Mouse (Mus musculus): ENCODE measurements around the gene Actr5. TPM values are rescaled to one million over a fixed set of nuclear protein-coding genes. Genes with fewer than 3 reads are reported as not detected.
A peak's percentile ranks its signal among the peaks of the same experiment; 100 is the strongest.

Actr5 gene
- polyA plus RNA-seq, 1 experiment from 2014 or later: 6.6 TPM

- no peaks in the 10 kb centered on the region for H3K27me3 ChIP-seq (replicated peaks; ENCODE audit: insufficient read depth, low read length)
- WGBS: 69% methylated on average over 4 of the region's 4 CpGs
These were observed 31.3 kb upstream of the Actr5 start for GRCm38 (mm10) chr2:158593371-158593770.

DNA sequence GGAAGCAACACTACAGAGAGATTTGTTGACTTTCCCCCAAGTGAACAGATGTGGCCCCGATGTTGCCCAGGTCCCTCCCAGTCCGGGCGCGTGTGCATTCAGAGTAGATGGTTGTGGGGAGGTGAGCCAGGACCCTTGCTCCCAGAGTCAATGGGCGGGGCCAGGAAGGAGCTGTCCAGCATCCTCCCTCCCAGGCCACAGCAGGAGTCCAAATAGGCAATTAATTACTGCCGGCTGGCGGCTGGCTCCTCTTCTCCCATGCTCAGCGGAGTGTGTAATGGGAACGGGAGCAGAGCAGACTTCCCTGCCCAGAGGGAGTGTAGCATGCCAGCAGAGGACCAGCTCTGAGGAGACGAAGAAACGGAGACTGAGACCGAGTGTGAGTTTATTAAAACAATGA is 29.6 kb upstream of the Actr5 start:
- Histone ChIP-seq H3K27me3 (replicated peaks; ENCODE audit: insufficient read depth, low read length) (no peaks in the 10 kb centered on the region), H3K4me1 (ENCODE audit: insufficient read depth, low read depth, low read length) (no peaks in the 10 kb centered on the region), H3K27ac (ENCODE audit: low read length) (no peak overlapping the region), H3K4me2 (replicated peaks; ENCODE audit: low read depth, low read length) (no peak overlapping the region), H3K9ac (replicated peaks; ENCODE audit: low read depth) (no peak overlapping the region), H3K9me3 (ENCODE audit: low read length) (no peaks in the 10 kb centered on the region), H3K4me3 (ENCODE audit: low read depth, low read length) (no peak overlapping the region), H3K36me3 (ENCODE audit: insufficient read depth, low read length) (no peaks in the 10 kb centered on the region)
- peak; percentile 8 for DNase-seq (ENCODE audit: low spot score)
- WGBS: 1% methylated on average over 12 of the region's 12 CpGs
- no peak for ATAC-seq
- TF ChIP-seq EP300 (IDR thresholded peaks at IDR 0.05) (no peak), CTCF (IDR thresholded peaks at IDR 0.05) (no peak)

More at GRCm38 (mm10) chr2:158593371-158593770, 31.3 kb upstream of the Actr5 start:
- no peak for DNase-seq (ENCODE audit: low spot score)
- ATAC-seq: no peak
- Histone ChIP-seq H3K9ac (replicated peaks; ENCODE audit: low read depth) (no peak overlapping the region), H3K36me3 (ENCODE audit: insufficient read depth, low read length) (no peaks in the 10 kb centered on the region), H3K27ac (ENCODE audit: low read length) (no peak overlapping the region), H3K4me3 (ENCODE audit: low read depth, low read length) (no peak overlapping the region), H3K9me3 (ENCODE audit: low read length) (no peaks in the 10 kb centered on the region), H3K4me1 (ENCODE audit: insufficient read depth, low read depth, low read length) (no peaks in the 10 kb centered on the region), H3K4me2 (replicated peaks; ENCODE audit: low read depth, low read length) (no peak overlapping the region)
- TF ChIP-seq CTCF (IDR thresholded peaks at IDR 0.05) (no peak), EP300 (IDR thresholded peaks at IDR 0.05) (no peak)

DNA sequence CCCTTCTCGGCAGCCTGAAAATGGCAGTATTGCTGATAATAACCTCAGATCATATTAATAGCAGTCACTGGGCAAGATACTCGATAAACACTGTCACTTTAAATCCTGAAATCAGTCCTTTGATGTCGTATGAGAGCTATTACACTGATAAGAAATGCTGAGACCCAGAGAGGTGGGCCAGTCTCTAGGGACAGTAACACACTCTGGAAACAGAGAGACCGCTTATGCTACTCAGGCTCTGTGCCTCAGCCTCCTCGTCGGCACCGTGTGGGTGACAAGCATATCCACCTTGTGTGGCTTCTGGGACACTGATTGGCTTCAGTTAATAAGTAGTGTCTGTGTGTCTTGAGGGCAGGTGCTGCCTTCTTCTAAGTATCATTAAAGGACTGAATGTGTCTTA is 29.1 kb upstream of the Actr5 start:
- Histone ChIP-seq H3K9me3 (ENCODE audit: low read length) (no peaks in the 10 kb centered on the region), H3K27me3 (replicated peaks; ENCODE audit: insufficient read depth, low read length) (no peaks in the 10 kb centered on the region), H3K4me3 (ENCODE audit: low read depth, low read length) (no peak overlapping the region), H3K36me3 (ENCODE audit: insufficient read depth, low read length) (no peaks in the 10 kb centered on the region), H3K27ac (ENCODE audit: low read length) (no peak overlapping the region), H3K9ac (replicated peaks; ENCODE audit: low read depth) (no peak overlapping the region), H3K4me1 (ENCODE audit: insufficient read depth, low read depth, low read length) (no peaks in the 10 kb centered on the region), H3K4me2 (replicated peaks; ENCODE audit: low read depth, low read length) (no peak overlapping the region)
- WGBS: 26% methylated on average over 7 of the region's 7 CpGs
- no peak for TF ChIP-seq EP300 (IDR thresholded peaks at IDR 0.05)
- TF ChIP-seq CTCF (IDR thresholded peaks at IDR 0.05): no peak
- no peak for DNase-seq (ENCODE audit: low spot score)
- no peak for ATAC-seq

DNA sequence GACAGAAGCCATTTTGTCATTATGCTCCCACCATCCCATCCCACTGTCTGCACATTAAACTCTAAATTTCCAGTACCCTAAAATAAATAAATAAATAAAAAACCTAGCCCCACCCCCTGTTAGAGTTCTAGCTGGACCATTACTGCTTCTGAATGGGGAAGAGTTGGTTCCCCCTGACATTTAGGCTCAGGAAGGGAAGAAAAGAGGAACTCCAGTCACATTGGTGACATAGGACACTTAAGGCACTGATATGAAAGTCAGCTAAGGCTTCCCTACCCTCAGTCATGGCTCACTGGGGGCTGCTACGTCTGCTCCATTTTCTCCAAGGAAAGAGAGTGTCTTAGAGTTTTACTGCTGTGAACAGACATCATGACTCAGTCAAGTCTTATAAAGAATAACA is 27.9 kb upstream of the Actr5 start:
- no peak overlapping the region for H3K9ac ChIP-seq (replicated peaks; ENCODE audit: low read depth)
- H3K4me1 ChIP-seq (ENCODE audit: insufficient read depth, low read depth, low read length): no peaks in the 10 kb centered on the region
- TF ChIP-seq CTCF (IDR thresholded peaks at IDR 0.05) (no peak), EP300 (IDR thresholded peaks at IDR 0.05) (no peak)
- DNase-seq (ENCODE audit: low spot score) (no peak), ATAC-seq (no peak)
- H3K27ac ChIP-seq (ENCODE audit: low read length): no peak overlapping the region
- no peaks in the 10 kb centered on the region for H3K9me3 ChIP-seq (ENCODE audit: low read length)
- H3K4me3 ChIP-seq (ENCODE audit: low read depth, low read length): no peak overlapping the region
- no peak overlapping the region for H3K4me2 ChIP-seq (replicated peaks; ENCODE audit: low read depth, low read length)
- H3K27me3 ChIP-seq (replicated peaks; ENCODE audit: insufficient read depth, low read length): no peaks in the 10 kb centered on the region
- WGBS: 42% methylated on average over 1 of the region's 1 CpGs
- no peaks in the 10 kb centered on the region for H3K36me3 ChIP-seq (ENCODE audit: insufficient read depth, low read length)

DNA sequence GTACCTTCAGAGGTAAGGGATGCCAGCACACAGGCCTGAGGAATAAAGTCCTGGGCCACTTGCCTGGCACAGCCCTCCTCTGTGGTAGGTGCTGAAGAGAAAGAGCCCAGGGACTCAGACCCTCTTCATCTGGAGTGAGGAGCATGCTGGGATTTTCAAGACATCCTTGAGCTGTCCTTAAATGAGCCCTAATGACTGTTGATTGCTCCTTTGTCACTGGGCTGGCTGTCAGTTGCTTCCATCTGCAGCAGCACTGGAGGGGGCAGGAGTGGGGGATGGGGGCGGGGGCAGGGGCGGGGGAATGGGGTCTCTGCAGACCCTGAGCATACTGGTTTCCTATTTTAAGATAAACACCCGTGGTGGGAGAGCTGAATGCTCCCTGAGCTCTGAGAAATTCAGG is 24.2 kb upstream of the Actr5 start:
- no peak overlapping the region for H3K9ac ChIP-seq (replicated peaks; ENCODE audit: low read depth)
- no peaks in the 10 kb centered on the region for H3K36me3 ChIP-seq (ENCODE audit: insufficient read depth, low read length)
- ATAC-seq (no peak), DNase-seq (ENCODE audit: low spot score) (no peak)
- no peaks in the 10 kb centered on the region for H3K9me3 ChIP-seq (ENCODE audit: low read length)
- H3K4me3 ChIP-seq (ENCODE audit: low read depth, low read length): no peak overlapping the region
- H3K27me3 ChIP-seq (replicated peaks; ENCODE audit: insufficient read depth, low read length): 0 out of 2 replicates have a peak, but pooled peaks cover 3% of the 10 kb centered on the region
- no peak overlapping the region for H3K27ac ChIP-seq (ENCODE audit: low read length)
- WGBS: 38% methylated on average over 3 of the region's 3 CpGs
- no peak for TF ChIP-seq CTCF (IDR thresholded peaks at IDR 0.05)
- TF ChIP-seq EP300 (IDR thresholded peaks at IDR 0.05): no peak
- no peaks in the 10 kb centered on the region for H3K4me1 ChIP-seq (ENCODE audit: insufficient read depth, low read depth, low read length)
- H3K4me2 ChIP-seq (replicated peaks; ENCODE audit: low read depth, low read length): no peak overlapping the region

GRCm38 (mm10) chr2:158601326-158601725 is 23.4 kb upstream of the Actr5 start:
- Histone ChIP-seq H3K9me3 (ENCODE audit: low read length) (no peaks in the 10 kb centered on the region), H3K4me3 (ENCODE audit: low read depth, low read length) (no peak overlapping the region), H3K4me2 (replicated peaks; ENCODE audit: low read depth, low read length) (no peak overlapping the region), H3K27ac (ENCODE audit: low read length) (no peak overlapping the region), H3K27me3 (replicated peaks; ENCODE audit: insufficient read depth, low read length) (0 out of 2 replicates have a peak, but pooled peaks cover 3% of the 10 kb centered on the region), H3K36me3 (ENCODE audit: insufficient read depth, low read length) (no peaks in the 10 kb centered on the region), H3K9ac (replicated peaks; ENCODE audit: low read depth) (no peak overlapping the region), H3K4me1 (ENCODE audit: insufficient read depth, low read depth, low read length) (no peaks in the 10 kb centered on the region)
- no peak for ATAC-seq
- DNase-seq (ENCODE audit: low spot score): no peak
- 87% methylated on average over 1 of the region's 1 CpGs for WGBS
- TF ChIP-seq CTCF (IDR thresholded peaks at IDR 0.05) (no peak), EP300 (IDR thresholded peaks at IDR 0.05) (no peak)

DNA sequence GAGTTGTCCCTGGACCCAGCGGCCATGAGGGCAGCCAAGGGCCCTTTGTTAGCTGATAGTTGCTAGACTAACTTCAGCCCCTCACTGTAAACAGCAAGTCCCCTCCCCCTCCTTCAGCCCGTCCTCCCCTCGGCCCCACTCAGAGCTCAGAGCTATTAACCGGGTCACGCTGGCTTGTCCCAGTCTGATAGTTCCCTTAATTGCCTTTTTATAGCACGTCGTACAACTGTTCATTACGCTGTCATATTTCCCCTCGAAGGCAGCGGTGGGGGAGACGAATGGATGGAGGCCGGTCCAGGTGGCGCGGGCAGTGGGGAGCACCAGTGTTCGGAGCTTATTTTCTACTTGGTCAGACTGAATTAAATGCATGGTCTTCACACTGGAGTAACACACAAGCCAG is 22.0 kb upstream of the Actr5 start:
- Histone ChIP-seq H3K36me3 (ENCODE audit: insufficient read depth, low read length) (no peaks in the 10 kb centered on the region), H3K9ac (replicated peaks; ENCODE audit: low read depth) (no peak overlapping the region), H3K27me3 (replicated peaks; ENCODE audit: insufficient read depth, low read length) (peaks cover 4% of the 10 kb centered on the region; the same call in 1 of the 2 replicates), H3K4me3 (ENCODE audit: low read depth, low read length) (no peak overlapping the region), H3K9me3 (ENCODE audit: low read length) (no peaks in the 10 kb centered on the region), H3K27ac (ENCODE audit: low read length) (no peak overlapping the region), H3K4me2 (replicated peaks; ENCODE audit: low read depth, low read length) (no peak overlapping the region), H3K4me1 (ENCODE audit: insufficient read depth, low read depth, low read length) (no peaks in the 10 kb centered on the region)
- DNase-seq (ENCODE audit: low spot score) (no peak), ATAC-seq (no peak)
- whole genome bisulfite sequencing: 17% methylated on average over 15 of the region's 15 CpGs
- TF ChIP-seq CTCF (IDR thresholded peaks at IDR 0.05): no peak
